Mouse (Mus musculus): ENCODE results near the gene Gm2431.
"Not testable (repeated sequence)": the region's sequence is repeated elsewhere in the genome, so short reads cannot be mapped to it uniquely, and the experiment has no call there.

Gm2431 gene

DNA sequence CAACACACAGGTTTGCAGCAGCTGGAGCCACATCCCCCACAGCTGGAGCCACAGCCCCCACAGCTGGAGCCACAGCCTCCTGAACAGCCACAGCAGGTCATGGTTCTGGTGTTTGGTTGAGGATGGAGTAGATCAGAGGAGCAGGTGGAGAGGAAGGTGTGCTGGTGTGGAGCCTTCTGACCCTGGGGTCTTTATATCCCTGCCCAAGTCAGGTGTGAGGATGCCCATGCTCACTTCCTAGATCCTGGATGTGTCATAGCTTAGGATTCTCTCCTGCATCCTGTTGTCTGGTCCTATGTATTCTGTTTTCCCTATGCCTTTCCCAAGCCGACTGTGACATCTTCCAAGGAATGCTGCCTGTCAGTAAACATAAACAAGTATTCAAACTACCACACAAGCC is at the start of gene Gm2431:
Gm2431 (minus strand) TSS at position 101 of the 400 bp plus-strand sequence.
- not testable (repeated sequence) for DNase-seq (ENCODE audit: low spot score in 2 of 2)

DNA sequence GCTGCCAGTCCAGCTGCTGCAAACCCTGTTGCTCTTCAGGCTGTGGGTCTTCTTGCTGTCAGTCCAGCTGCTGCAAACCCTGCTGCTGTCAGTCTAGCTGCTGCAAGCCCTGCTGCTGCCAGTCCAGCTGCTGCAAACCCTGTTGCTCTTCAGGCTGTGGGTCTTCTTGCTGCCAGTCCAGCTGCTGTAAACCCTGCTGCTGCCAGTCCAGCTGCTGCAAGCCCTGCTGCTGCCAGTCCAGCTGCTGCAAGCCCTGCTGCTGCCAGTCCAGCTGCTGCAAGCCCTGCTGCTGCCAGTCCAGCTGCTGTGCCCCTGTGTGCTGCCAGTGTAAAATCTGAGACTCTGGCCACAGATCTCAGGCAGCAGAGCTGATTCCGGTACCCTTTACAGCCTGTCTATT is 45.8 kb upstream of the Gm2431 start:
- DNase-seq (ENCODE audit: low spot score in 2 of 2) = not testable (repeated sequence)

DNA sequence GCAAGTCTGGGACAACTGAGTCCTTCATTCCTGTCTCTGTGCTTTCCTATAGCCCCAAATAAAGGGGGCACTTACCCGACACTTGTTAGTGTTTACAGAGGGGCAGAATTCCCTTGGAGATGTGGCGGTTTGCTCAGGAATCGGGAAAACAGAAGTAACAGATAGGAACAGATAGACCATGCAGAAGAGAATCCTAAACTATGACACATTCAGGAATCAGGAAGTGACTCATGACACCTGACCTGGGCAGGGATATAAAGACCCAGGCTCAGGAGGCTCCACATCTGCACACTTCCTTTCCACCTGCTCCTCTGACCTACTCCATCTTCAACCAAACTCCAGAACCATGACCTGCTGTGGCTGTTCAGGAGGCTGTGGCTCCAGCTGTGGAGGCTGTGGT is 45.1 kb upstream of the Gm2431 start, which contains the start of gene Krtap5-4:
Krtap5-4 (plus strand) TSS at position 301 of the 400 bp plus-strand sequence.
- no peak for DNase-seq (ENCODE audit: low spot score in 2 of 2)

DNA sequence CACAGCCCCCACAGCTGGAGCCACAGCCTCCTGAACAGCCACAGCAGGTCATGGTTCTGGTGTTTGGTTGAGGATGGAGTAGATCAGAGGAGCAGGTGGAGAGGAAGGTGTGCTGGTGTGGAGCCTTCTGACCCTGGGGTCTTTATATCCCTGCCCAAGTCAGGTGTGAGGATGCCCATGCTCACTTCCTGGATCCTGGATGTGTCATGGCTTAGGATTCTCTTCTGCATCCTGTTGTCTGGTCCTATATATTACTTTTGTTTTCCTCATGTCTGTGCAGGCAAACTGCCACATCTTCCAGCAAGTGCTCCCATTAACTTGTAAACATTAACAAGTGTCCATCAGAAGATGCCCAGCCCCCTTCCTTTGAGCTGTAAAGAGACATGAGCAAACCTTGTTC is 38.9 kb upstream of the Gm2431 start, which contains the start of gene Krtap5-1:
Krtap5-1 (minus strand) TSS at position 101 of the 400 bp plus-strand sequence.
- not testable (repeated sequence) for DNase-seq (ENCODE audit: low spot score in 2 of 2)

DNA sequence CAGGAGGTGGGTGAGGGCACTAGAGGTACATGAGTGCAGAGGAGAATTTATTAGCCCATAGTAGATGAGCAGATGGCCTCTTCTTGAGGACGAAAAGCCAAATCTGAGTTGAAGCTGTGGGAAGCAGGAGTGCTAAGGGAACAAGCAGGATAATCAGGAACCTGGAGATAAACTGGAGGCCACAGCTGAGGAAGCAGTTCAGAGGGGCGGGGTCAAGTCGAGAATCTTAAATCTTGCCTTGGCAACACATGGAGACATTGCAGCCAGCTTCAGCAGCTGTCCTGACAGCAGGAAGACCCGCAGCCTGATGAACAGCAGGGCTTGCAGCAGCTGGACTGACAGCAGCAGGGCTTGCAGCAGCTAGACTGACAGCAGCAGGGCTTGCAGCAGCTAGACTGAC is 38.0 kb upstream of the Gm2431 start:
- DNase-seq (ENCODE audit: low spot score in 2 of 2) = not testable (repeated sequence)

DNA sequence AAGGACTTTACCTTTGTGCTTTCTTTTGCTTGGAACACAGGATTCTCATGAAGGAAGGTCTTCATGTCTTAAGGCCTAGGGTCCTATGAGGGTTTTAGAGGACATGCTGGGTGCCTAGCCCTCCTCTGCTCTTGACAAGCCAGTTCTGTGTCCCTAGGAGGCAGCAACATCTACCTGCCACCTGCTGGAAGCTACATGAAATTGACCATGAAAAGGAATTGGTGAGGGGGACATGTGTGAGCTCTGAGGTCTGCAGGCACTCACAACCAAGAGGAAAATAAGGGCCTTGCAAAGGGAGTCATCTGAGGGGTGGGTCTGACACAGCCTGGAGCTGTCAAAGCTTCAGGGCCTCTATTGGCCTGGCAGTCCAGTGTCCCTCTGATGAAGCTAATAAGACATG is 37.3 kb upstream of the Gm2431 start:
- no peak for DNase-seq (ENCODE audit: low spot score in 2 of 2)

DNA sequence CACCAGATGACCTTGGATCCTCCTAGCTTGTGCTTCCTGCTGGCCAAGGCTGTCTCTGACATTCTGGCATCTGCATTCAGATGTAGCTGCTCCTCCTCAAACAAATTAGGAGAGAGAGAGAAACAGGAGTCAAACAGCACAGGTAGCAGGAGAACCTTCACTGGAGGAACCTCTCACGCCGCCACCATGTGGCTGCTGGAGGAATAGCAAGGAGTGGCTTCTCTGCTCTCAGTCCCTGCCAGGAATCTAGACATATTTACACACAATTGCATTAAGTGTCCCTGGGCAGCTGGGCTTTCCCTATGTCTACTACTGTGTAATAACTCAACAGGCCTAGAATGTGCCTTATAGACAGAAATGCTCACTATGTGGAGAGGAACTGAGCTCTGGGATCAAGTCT is 35.7 kb upstream of the Gm2431 start:
- DNase-seq (ENCODE audit: low spot score in 2 of 2) = not testable (repeated sequence)

DNA sequence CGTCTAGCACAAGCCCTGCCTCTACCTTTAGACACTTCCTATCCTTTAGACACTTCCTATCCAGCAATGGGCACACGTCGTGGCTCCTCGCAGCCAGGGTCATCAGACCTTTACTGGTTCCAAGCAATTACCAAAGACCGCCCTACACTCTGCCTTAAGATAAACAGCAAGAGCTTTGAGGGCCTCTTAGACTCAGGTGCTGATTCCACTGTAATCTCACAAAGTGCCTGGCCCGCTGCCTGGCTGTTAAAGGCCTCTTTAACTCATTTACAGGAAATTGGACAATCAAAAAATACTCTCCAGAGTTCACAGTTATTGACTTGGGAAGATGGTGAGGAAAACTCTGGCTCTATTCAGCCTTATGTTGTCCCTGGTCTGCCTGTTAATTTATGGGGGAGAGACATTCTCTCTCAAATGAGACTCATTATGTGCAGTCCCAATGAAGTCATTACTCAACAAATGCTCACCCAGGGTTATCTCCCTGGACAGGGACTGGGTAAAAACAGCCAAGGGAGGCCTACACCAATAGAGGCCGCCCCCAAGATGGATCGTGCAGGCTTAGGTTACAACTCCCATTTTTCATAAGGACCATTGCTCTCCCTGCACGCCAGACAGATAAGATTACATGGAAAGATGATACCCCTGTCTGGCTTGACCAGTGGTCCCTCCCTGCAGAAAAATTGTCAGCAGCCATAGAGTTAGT is 27.9 kb upstream of the Gm2431 start:
- not testable (repeated sequence) for DNase-seq (ENCODE audit: low spot score in 2 of 2)

DNA sequence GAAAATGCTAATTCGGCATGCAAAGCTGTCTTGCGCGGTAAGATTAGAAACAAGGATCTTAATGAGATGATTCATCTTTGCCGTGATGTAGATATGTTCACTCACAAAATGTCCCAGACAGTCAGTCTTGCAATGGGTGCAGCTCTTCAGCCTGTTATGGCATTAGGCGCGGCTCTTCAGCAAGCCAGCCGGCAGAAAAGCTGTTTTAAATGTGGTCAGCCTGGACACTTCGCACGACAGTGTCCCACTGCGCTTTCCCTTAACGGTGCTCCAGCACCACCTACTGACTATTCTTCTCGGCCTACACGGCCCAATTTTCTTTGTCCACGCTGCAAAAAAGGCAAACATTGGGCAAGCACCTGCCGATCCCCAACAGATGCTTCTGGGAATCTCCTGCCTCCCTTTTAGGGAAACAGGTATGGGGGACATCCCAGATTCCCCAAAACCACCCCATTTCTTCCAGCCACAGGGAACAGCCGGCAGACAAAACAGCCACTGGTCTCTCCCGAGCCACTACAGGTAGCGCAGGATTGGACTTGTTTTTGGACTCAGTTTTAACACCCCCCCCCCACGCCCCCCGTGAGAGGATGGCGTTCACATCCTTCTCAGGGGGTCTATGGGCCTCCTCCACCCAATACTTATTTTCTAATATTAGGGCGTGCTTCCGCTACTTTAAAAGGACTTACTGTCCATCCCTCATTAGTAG is 27.1 kb upstream of the Gm2431 start:
- no peak for DNase-seq (ENCODE audit: low spot score in 2 of 2)

DNA sequence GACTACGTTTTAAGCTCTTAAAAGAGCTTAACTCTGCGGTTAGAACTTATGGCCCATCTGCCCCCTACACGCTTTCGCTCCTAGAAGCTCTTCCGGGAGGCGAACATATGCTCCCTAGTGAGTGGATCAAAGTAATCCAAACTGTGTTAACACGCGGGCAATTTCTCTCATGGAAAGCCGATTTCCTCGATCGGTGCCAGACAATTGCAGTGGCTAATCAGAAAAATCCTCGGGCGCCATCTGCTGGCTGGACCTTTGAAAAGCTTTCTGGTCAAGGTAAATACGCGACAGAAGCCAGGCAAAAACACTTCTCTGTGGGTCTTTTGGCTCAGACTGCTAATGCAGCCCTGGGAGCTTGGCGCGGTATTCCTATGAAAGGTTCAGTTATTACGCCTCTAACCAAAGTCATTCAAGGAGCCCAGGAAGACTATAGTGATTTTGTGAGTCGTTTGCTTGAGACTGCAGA is 26.5 kb upstream of the Gm2431 start:
- DNase-seq (ENCODE audit: low spot score in 2 of 2) = peak; percentile 83 to 94

DNA sequence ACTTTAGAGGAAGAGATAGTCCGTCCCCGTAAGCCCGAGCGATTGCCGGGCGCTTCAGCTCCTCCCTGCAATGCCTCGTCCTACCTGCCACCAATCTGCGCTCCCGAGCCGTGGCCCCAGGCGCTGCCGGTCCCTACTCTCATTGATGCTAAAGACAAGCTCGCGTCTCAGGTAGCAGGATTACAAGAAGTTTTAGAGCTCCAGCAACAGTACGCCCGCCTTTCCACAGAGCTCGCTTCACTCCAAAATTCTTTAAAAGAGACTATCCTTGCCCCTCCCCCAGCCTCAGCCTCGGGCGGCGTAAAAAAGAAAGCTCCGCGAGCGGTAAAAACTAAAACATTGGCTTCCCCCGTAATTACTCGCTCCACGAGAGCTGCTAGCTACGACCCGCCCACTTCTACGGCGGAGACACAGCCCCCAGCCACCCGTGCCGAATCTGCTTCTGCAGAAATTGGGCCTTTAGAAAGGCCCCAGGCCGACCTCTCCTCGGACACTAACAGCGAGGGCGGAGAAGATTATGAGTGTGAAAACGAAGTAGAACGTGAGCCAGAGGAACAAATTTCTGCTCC is 26.0 kb upstream of the Gm2431 start:
- peak; percentile 42 to 73 for DNase-seq (ENCODE audit: low spot score in 2 of 2)

DNA sequence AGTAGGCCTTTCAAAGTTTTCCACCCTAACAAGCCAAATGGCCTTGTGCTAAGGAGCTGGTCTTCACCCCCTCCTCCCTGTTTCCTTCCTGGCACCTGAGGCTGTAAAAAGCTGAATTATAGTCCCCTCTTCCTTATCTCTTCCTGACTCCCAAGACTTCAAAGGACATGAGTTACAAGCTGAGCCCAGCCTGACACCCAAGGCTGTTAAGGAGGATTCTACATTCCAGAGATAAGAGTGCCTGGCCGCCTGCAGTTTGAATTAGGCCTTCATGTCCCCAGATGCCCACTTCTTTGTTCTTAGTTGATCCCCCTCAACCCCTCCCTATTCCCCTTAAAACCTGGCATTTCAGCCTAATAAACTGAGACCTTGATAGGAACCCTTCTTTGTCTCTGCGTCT is 24.7 kb upstream of the Gm2431 start:
- not testable (repeated sequence) for DNase-seq (ENCODE audit: low spot score in 2 of 2)

DNA sequence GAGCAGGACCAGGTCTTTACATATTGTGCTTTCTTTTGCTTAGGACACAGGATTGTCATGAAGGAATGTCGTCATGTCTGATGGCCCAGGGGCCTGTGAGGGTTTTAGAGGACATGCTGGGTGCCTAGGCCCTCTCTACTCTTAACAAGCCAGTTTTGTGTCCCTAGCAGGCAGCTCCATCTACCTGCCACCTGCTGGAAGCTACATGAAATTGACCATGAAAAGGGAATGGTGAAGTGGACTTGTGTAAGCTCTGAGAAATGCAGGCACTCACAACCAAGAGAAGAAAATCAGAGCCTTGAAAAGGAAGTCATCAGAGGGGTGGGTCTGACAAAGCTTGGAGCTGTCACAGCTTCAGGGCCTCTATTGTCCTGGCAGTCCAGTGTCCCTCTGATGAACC is 21.1 kb upstream of the Gm2431 start:
- not testable (repeated sequence) for DNase-seq (ENCODE audit: low spot score in 2 of 2)

DNA sequence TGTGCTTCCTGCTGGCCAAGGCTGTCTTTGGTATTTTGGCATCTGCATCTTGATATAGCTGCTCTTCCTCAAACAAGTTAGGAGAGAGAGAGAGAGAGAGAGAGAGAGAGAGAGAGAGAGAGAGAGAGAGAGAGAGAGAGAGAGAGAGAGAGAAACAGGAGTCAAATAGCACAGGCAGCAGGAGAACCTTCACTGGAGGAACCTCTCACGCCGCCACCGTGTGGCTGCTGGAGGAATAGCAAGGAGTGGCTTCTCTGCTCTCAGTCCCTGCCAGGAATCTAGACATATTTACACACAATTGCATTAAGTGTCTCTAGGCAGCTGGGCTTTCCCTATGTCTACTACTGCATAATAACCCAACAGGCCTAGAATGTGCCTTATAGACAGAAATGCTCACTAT is 20.0 kb upstream of the Gm2431 start:
- peak; percentile 40 to 82 for DNase-seq (ENCODE audit: low spot score in 2 of 2)

DNA sequence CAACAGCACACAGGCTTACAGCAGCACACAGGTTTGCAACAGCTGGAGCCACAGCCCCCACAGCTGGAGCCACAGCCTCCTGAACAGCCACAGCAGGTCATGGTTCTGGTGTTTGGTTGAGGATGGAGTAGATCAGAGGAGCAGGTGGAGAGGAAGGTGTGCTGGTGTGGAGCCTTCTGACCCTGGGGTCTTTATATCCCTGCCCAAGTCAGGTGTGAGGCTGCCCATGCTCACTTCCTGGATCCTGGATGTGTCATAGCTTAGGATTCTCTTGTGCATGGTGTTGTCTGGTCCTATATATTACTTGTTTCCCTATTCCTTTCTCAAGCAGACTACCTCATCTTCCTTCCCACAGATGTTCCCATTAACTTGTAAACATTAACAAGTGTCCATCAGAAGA is 16.1 kb upstream of the Gm2431 start, which contains the start of gene Gm4559:
Gm4559 (minus strand) TSS at position 101 of the 400 bp plus-strand sequence.
- DNase-seq (ENCODE audit: low spot score in 2 of 2) = not testable (repeated sequence)

DNA sequence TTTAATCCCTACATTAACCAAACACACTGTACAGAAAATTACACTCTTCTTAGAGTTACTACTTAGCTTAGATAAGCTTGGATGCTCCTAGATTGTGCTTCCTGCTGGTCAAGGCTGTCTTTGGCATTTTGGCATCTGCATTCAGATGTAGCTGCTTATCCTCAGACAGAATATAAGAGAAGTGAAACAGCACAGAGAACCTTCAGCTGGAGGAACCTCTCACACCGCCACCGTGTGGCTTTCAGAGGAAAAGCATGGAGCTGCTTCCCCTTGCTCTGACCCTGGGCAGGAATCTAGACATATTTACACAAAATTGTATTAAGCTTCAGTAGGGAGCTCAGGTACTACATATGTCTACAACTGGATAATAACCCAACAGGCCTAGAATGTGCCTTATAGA is 2.6 kb downstream of the Gm2431 start:
- peak in 1 of 2 experiments; percentile 63 for DNase-seq (ENCODE audit: low spot score in 2 of 2)

DNA sequence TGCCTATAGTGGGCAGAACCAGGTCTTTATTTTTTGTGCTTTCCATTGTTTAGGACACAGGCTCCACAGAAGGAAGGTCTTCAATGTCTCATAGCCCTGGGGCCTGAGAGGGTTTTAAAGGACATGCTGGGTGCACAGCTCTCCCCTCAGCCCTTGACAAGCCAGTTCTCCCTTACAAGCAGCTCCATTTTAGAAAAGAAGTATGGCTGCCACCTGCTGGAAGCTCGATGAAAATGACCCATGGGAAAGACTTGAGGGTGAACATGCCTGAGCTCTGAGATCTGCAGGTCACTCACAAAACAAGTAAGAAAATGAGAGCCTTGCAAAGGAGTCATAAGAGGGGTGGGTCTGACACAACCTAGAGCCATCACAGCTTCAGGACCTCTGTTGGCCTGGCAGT is 8.3 kb downstream of the Gm2431 start:
- DNase-seq (ENCODE audit: low spot score in 2 of 2) = no peak

DNA sequence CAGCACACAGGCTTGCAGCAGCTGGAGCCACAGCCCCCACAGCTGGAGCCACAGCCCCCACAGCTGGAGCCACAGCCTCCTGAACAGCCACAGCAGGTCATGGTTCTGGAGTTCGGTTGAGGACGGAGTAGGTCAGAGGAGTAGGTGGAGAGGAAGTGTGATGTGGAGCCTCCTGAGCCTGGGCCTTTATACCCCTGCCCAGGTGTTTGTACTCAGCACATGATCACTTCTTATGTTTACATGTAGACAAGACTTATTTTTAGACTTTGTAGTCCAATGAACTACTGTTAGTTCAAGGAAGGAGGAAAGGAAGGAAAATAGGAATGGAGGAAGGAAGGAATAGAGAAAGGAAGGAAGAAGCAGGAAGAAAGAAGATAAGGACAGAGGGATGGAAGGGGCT is 17.2 kb downstream of the Gm2431 start, which contains the start of gene Gm40460:
Gm40460 (minus strand) TSS at position 101 of the 400 bp plus-strand sequence.
- no peak for DNase-seq (ENCODE audit: low spot score in 2 of 2)

DNA sequence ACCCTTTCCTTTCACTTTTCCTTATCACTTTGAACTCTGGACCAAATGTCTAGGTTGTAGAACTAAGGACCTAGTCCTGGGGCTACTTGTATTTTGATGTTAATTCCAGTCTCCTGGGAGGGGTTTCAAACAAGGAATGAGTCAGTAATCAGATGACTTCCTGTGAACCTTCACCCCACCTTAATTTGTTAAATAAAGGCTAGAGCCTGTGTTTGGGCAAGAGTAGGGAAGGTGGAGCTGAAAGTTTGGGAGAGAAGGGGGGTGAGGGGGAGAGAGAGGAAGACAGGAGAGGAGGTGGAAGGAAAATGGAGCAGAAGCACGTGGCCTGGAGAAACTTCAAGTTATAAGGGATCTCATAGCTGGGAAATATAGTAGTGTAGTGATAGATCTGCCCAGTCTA is 26.6 kb downstream of the Gm2431 start:
- DNase-seq (ENCODE audit: low spot score in 2 of 2) = no peak

DNA sequence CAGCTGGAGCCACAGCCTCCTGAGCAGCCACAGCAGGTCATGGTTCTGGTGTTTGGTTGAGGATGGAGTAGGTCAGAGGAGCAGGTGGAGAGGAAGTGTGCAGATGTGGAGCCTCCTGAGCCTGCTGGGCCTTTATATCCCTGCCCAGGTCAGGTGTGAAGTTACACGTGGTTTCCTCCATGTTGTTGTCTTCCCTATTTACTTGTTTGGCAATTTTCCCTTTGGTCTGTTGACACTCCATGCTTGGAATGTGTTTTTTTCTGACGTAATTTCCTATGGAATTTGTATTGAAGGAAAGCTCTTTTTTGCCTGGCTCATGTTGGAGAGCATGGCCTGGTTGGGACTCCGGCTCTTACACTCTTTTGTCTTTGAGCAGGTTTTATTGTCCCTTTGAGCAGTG is 28.3 kb downstream of the Gm2431 start, which contains the start of gene Krtap5-5:
Krtap5-5 (minus strand) TSS at position 101 of the 400 bp plus-strand sequence.
- DNase-seq (ENCODE audit: low spot score in 2 of 2) = not testable (repeated sequence)

DNA sequence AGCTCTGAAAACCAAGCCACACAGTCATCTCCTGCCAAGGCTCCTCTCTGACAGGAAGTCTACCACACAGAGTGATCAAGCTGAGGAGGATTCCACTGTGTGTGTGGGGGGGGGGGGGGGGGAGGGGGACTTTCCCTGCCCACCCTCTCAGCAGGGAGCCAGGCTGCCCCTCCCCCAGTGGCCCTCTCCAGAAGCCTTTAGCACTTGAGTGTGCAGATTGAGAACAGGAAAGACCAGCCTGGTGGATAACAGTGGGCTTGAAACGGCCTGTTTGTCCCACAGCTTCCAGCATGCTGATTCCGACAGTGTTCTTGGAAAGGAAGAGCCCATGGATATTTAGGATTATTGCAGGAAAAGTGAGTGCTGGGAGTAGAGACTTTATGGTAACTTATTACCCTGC is 33.6 kb downstream of the Gm2431 start:
- DNase-seq (ENCODE audit: low spot score in 2 of 2) = no peak

DNA sequence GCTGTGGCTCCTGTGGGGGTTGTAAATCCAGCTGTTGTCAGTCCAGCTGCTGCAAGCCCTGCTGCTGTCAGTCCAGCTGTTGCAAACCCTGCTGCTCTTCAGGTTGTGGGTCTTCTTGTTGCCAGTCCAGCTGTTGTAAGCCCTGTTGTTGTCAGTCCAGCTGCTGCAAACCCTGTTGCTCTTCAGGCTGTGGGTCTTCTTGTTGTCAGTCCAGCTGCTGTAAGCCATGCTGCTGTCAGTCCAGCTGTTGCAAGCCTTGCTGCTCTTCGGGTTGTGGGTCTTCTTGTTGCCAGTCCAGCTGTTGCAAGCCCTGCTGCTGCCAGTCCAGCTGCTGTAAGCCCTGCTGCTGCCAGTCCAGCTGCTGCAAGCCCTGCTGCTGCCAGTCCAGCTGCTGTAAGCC is 46.0 kb downstream of the Gm2431 start:
- DNase-seq (ENCODE audit: low spot score in 2 of 2) = not testable (repeated sequence)

Data from spleen, postnatal 4 days (tissue).